Mouse (Mus musculus): ENCODE measurements around the gene Nfia.

The Nfia gene

DNA sequence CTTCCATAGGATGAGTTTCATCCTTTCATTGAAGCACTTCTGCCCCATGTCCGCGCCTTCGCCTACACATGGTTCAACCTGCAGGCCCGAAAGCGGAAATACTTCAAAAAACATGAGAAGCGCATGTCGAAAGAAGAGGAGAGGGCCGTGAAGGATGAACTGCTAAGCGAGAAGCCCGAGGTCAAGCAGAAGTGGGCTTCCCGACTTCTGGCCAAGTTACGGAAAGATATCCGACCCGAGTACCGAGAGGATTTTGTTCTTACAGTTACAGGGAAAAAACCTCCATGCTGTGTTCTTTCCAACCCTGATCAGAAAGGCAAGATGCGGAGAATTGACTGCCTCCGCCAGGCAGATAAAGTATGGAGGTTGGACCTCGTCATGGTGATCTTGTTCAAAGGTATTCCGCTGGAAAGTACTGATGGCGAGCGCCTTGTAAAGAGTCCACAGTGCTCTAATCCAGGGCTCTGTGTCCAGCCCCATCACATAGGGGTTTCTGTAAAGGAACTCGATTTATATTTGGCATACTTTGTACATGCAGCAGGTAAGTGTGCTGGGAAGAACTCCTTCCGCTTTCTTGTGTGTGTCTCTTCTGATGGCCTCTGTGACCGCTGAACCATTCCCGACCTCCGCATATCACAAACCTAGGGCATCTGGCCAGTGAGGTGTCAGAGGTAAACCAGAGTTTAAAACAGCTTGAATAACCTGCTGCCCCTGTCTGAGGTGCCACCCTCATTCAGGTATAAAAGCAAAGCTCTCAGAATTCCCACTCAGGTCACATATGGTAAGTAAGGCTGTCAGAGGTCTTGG lies 10.7 kb downstream of the Nfia start:
- DNase-seq (ENCODE audit: low spot score), result no peak

- DNase-seq (ENCODE audit: low spot score), result no peak
Observed at GRCm38 (mm10) chr4:97784236-97784635, 11.7 kb downstream of the Nfia start.

DNA sequence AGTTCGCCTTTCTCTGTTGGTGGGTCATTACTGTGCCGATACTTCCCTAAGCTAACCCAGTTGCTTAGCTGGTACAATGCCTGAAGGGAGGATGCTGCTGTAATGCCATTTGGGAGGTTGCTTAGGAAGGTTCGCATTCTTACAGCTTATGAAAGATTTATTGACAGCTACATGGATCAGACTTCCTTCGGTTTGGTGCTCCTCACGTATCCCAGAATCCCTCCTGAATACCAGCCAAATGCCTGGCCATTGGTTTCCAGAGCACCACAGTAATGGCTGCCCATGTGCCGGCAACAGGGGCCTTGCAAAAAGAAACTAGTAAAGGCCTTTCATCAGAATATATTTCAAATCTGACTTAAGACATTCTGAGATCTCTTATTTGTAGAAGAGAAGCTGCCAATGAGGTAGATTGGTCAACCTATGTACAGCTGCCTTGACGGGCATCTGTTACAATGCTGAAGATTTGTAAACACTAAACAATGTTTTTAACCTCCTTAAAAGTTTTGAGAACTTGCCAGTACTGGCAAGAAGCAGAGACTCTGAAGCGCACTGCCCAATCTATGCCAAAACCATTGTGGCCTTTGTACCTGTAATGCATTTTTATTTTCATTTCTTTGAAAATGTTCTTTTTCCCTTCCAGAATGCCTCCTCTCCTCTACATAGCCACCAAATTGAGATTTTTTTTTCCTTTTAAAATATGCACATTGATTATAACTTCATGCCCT lies 13.2 kb downstream of the Nfia start:
- DNase-seq (ENCODE audit: low spot score), result no peak

GRCm38 (mm10) chr4:97786571-97786970 lies 14.0 kb downstream of the Nfia start:
- no peak for DNase-seq (ENCODE audit: low spot score)

- no peak for DNase-seq (ENCODE audit: low spot score)
Observed at GRCm38 (mm10) chr4:97787515-97787914, 15.0 kb downstream of the Nfia start.

- DNase-seq (ENCODE audit: low spot score), result no peak
Observed at GRCm38 (mm10) chr4:97788537-97788936, 16.0 kb downstream of the Nfia start.

GRCm38 (mm10) chr4:97793931-97794330 lies 21.4 kb downstream of the Nfia start:
- DNase-seq (ENCODE audit: low spot score), result no peak

DNA sequence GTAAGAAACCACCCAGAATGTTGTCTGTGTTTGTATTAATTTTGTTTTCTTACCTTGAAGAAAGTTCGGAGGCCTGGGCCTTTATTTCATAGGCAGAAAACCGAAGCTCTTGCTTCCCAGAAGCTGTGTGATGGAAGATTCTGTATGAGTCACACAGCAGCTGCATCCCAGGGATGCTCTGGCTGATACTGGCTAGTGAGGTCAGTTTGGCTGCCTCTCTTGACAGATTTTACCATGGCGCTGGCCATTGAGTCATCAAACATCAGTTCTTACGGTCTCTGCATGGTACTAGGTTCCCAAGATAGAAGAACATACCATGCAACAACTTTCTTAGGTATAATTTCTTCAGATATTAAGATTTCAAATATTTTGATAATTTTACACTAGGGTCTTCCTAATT lies 22.3 kb downstream of the Nfia start:
- DNase-seq (ENCODE audit: low spot score), result no peak

DNA sequence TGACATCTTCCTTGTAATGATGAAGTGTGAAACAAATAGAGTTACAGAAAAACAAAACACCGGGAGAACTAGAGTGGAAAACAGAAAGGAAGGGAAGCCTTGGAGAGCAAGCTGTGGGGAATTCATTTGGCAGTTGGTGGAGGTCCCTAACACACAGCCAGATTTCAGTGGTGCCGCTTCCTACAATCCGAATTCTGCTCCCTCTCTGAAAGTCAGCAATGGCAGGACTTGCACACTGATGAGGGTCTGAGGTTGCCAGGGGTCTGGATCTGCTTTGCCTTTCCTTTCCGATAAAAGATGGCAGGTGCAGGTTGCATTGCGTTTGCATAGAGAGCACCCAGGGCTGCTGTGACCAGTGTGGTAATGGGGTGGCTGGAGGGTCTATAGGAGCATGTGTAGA lies 23.4 kb downstream of the Nfia start:
- no peak for DNase-seq (ENCODE audit: low spot score)

GRCm38 (mm10) chr4:97796505-97796904 lies 24.0 kb downstream of the Nfia start:
- no peak for DNase-seq (ENCODE audit: low spot score)

GRCm38 (mm10) chr4:97803791-97804190 lies 31.3 kb downstream of the Nfia start:
- DNase-seq (ENCODE audit: low spot score), result no peak

GRCm38 (mm10) chr4:97804638-97805037 lies 32.1 kb downstream of the Nfia start:
- DNase-seq (ENCODE audit: low spot score), result no peak

- no peak for DNase-seq (ENCODE audit: low spot score)
Observed at GRCm38 (mm10) chr4:97805255-97805654, 32.7 kb downstream of the Nfia start.

GRCm38 (mm10) chr4:97805896-97806808 lies 33.6 kb downstream of the Nfia start:
- no peak for DNase-seq (ENCODE audit: low spot score)

- DNase-seq (ENCODE audit: low spot score), result no peak
Observed at GRCm38 (mm10) chr4:97806924-97807323, 34.4 kb downstream of the Nfia start.

GRCm38 (mm10) chr4:97808885-97809284 lies 36.4 kb downstream of the Nfia start:
- no peak for DNase-seq (ENCODE audit: low spot score)

DNA sequence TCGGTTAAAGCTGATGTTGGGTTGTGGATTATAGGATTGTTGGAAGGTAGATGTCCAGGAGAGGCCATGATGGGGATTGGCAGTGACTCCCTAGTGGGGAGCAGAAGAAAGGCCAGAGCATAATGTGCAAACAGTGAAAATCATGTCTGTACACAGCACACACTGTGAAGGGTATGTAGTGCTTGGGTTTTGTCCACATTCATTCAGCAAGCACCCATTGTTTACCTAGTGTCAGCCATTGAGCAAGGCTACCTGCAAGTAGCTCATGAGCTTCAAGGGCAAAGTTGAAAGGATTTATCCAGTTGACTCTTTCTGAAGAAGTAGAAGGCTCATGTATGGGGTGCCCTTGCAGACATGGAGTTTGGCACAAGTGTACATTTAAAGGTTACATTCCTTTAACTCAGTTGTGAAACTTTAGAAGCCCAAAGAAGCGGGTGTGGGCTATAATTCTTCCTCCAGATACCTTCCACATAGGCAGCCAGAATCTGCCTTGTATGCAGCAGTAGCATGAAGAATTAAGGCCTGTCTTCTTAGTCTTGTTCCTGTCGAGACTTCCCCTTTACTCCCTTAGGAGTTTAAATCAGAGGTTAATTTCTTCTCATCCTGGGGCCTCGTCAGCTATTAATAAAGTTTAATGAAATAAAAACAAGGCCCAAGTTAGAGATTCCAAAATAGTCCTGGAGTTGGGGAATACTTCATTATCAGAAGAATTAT lies 37.2 kb downstream of the Nfia start:
- no peak for DNase-seq (ENCODE audit: low spot score)

DNA sequence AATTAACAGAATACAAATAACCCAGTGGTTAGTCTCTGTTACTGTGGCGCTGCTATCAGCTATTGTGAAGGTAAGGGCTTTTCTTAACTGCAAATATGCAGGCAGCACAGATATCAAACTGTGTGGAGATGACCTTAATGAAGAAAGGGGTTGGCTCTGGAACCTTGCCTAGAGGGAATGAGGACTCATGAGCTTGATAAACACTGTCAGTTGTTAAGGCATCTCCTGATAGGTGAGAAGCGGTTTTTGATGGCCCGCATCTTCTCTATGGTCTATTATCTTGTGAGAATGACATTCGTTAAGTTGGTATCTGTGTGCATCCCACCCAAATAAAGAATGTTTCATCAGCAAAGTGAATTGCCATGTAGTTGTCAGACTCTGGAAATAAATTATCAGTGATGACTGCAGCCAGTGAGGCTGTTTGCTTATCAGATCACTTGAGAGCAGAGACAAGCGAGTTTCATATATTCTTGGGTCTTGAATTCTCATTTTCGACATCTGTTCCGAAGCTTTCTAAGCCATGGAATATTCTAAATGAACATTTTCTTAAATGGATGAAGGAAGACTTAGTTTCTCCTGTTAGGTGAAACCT lies 37.9 kb downstream of the Nfia start:
- no peak for DNase-seq (ENCODE audit: low spot score)

DNA sequence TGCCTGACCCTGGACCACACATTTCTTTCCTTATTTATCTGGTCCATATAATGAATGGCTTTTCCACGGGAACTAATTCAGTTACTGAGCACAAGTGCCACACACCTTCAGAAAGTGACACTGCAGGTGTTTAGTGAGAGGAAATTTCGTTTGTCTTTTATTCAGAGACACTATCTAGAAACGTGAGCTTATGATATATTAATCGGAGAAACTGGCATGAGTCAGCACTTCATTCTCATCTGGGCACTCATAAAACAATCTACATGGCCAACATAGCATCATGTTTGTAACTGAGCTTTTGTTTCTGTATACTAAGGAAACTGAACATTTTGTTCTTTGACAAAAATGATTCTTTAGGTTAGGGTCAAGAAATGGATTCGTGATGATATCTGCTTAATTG lies 40.5 kb downstream of the Nfia start:
- no peak for DNase-seq (ENCODE audit: low spot score)

- no peak for DNase-seq (ENCODE audit: low spot score)
Observed at GRCm38 (mm10) chr4:97813996-97814395, 41.5 kb downstream of the Nfia start.

DNA sequence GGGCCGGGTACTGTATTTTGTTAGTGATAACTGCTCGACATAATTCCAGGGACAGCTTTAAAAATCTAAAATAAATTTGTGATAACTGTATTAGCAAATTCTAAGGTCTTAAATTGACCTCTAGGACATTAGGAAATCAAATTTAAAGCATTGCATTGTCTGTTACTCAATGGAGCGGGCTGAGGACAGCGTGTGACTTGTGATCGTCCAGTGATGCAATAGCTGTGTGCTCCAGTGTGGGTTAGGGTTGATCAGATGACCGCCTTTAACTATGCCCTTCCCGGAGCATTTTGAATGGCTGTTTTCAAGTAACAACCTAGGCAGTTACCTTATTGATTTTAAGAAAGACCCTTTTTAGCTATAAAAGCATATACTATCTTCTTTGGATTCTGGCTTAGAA lies 42.0 kb downstream of the Nfia start:
- DNase-seq (ENCODE audit: low spot score), result no peak

All from urinary bladder, postnatal 25 days (tissue).